Mouse (Mus musculus): Measurements from ENCODE around the gene Nanos3.

- TF ChIP-seq POLR2A (IDR thresholded peaks at IDR 0.05; ENCODE audit: extremely low read depth, insufficient read depth, low read length): no peak
- TF ChIP-seq CTCF (IDR thresholded peaks at IDR 0.05; ENCODE audit: low read depth, low read length): peak; percentile 97
Measured at GRCm38 (mm10) chr8:84186547-84186946, 1.5 kb upstream of the Nanos3 start.

Data from liver, adult 2 months (tissue).